Mouse (Mus musculus): ENCODE data around the gene Smn1. TPM values are rescaled to one million over a fixed set of nuclear protein-coding genes. Genes with fewer than 3 reads are reported as not detected.
"Not testable (repeated sequence)": the region's sequence is repeated elsewhere in the genome, so short reads cannot be mapped to it uniquely, and the experiment has no call there.

Gene Smn1
- polyA plus RNA-seq, 1 experiment from 2014 or later: 21.4 TPM

GRCm38 (mm10) chr13:100156624-100157023 is 32.0 kb downstream of the Smn1 start:
- WGBS: 88% methylated on average over 3 of the region's 3 CpGs
- no peaks in the 10 kb centered on the region for H3K9me3 ChIP-seq (replicated peaks)
- H3K4me2 ChIP-seq: no peak overlapping the region
- no peaks in the 10 kb centered on the region for H3K36me3 ChIP-seq
- no peaks in the 10 kb centered on the region for H3K27me3 ChIP-seq
- no peak overlapping the region for H3K9ac ChIP-seq
- no peaks in the 10 kb centered on the region for H3K4me1 ChIP-seq (replicated peaks)
- no peak overlapping the region for H3K27ac ChIP-seq
- no peak overlapping the region for H3K4me3 ChIP-seq
- no peak for ATAC-seq (replicated peaks; ENCODE audit: insufficient number of reproducible peaks, insufficient read depth, low FRiP score, low read depth)

GRCm38 (mm10) chr13:100161171-100161870 is 36.7 kb downstream of the Smn1 start:
- not testable (repeated sequence) for H3K4me2 ChIP-seq; H3K9ac ChIP-seq; H3K9me3 ChIP-seq (replicated peaks); H3K27me3 ChIP-seq; H3K4me1 ChIP-seq (replicated peaks); H3K4me3 ChIP-seq; H3K36me3 ChIP-seq; ATAC-seq (replicated peaks; ENCODE audit: insufficient number of reproducible peaks, insufficient read depth, low FRiP score, low read depth); H3K27ac ChIP-seq
- 83% methylated on average over 11 of the region's 11 CpGs for WGBS

GRCm38 (mm10) chr13:100162467-100162866 is 37.8 kb downstream of the Smn1 start:
- not testable (repeated sequence) for H3K4me1 ChIP-seq (replicated peaks); H3K36me3 ChIP-seq; H3K4me2 ChIP-seq; H3K4me3 ChIP-seq; H3K9me3 ChIP-seq (replicated peaks); H3K9ac ChIP-seq; ATAC-seq (replicated peaks; ENCODE audit: insufficient number of reproducible peaks, insufficient read depth, low FRiP score, low read depth); H3K27me3 ChIP-seq; H3K27ac ChIP-seq

GRCm38 (mm10) chr13:100166378-100166777 is 41.7 kb downstream of the Smn1 start:
- not testable (repeated sequence) for H3K9ac ChIP-seq; H3K4me1 ChIP-seq (replicated peaks); H3K9me3 ChIP-seq (replicated peaks); H3K27ac ChIP-seq; H3K4me3 ChIP-seq; H3K36me3 ChIP-seq; H3K27me3 ChIP-seq; ATAC-seq (replicated peaks; ENCODE audit: insufficient number of reproducible peaks, insufficient read depth, low FRiP score, low read depth); H3K4me2 ChIP-seq
- 62% methylated on average over 2 of the region's 2 CpGs for WGBS

GRCm38 (mm10) chr13:100174360-100174759 is 49.7 kb downstream of the Smn1 start:
- ATAC-seq (replicated peaks; ENCODE audit: insufficient number of reproducible peaks, insufficient read depth, low FRiP score, low read depth); H3K4me1 ChIP-seq (replicated peaks); H3K36me3 ChIP-seq; H3K9me3 ChIP-seq (replicated peaks); H3K27me3 ChIP-seq; H3K9ac ChIP-seq; H3K4me2 ChIP-seq; H3K4me3 ChIP-seq; H3K27ac ChIP-seq: not testable (repeated sequence)
- WGBS: 65% methylated on average over 4 of the region's 5 CpGs

- not testable (repeated sequence) for H3K9me3 ChIP-seq (replicated peaks); ATAC-seq (replicated peaks; ENCODE audit: insufficient number of reproducible peaks, insufficient read depth, low FRiP score, low read depth); H3K4me3 ChIP-seq; H3K9ac ChIP-seq; H3K36me3 ChIP-seq; H3K27me3 ChIP-seq; H3K27ac ChIP-seq; H3K4me1 ChIP-seq (replicated peaks); H3K4me2 ChIP-seq
These were observed 58.5 kb downstream of the Smn1 start for GRCm38 (mm10) chr13:100183111-100183510.

Other genes with a start within 250 kb of the Smn1 start
- 0.25 and 1.8 TPM in 2 replicates for gene Cartpt, start 223.8 kb upstream of the Smn1 start, polyA plus RNA-seq (2015; fragmentation: Nextera tagmentation; extraction: Ambion mirVana)
- gene Mccc2, start 109.2 kb upstream of the Smn1 start, polyA plus RNA-seq (2015; fragmentation: Nextera tagmentation; extraction: Ambion mirVana): 28.9 and 30.8 TPM in 2 replicates
- gene Bdp1, start 20.8 kb upstream of the Smn1 start, polyA plus RNA-seq (2015; fragmentation: Nextera tagmentation; extraction: Ambion mirVana): 21.1 and 22.5 TPM in 2 replicates
- gene Serf1, start 16.8 kb upstream of the Smn1 start, polyA plus RNA-seq (2015; fragmentation: Nextera tagmentation; extraction: Ambion mirVana): 91.4 and 125 TPM in 2 replicates
- gene Naip2, start 77.2 kb downstream of the Smn1 start, polyA plus RNA-seq (2015; fragmentation: Nextera tagmentation; extraction: Ambion mirVana): 0.08 and 0.18 TPM in 2 replicates
- 0.16 and 0.32 TPM in 2 replicates for gene Naip5, start 121.5 kb downstream of the Smn1 start, polyA plus RNA-seq (2015; fragmentation: Nextera tagmentation; extraction: Ambion mirVana)
- gene Naip6, start 192.8 kb downstream of the Smn1 start, polyA plus RNA-seq (2015; fragmentation: Nextera tagmentation; extraction: Ambion mirVana): 0.06 and 0.14 TPM in 2 replicates